In the genomic region with DNA sequence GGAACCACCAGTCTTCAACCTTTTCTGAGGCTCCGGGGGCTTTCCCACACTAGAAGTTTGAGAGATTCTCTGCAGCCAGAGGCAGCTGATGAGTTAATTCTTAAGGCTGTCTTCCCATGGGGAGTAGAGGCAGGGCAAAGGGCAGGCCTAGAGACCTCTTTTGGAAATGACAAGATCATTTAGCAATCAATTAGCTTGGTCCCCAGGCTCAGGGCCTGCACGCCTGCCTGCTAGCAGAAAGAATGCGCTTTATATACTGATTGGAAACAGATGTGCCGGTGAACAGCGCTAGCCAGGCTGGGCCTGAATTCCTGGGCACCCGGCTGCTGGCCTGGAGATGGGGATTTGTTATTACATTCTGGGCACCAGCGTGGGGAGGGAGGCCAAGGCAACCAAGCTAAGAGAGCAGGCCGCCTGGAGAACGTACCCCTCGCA, we compare ENCODE assay signal across 9 mouse cellular contexts.
DNase-seq lines count a peak whose midpoint lies in the region; ATAC-seq lines count a peak whose summit lies in the region.
"Had no signal": no experiment of that assay in that cellular context is flagged by ENCODE, and none has a peak within 500 bp of the region (broad histone marks: within the 10 kb centered on the region; RNA-seq: fewer than 3 reads in every experiment).

No protein-coding gene starts in this region.

- peaks cover 21% of the 10 kb centered on the region for H3K4me1 ChIP-seq in midbrain, embryonic 10.5 days
- peaks cover 4% of the 10 kb centered on the region; the same call in 1 of the 2 replicates for H3K4me1 ChIP-seq in midbrain, embryonic 16.5 days (ENCODE audit: control insufficient read depth, insufficient read depth, low read length)
- peaks cover 36% of the 10 kb centered on the region for H3K4me1 ChIP-seq in kidney, embryonic 15.5 days
- H3K4me1 ChIP-seq in stomach, embryonic 15.5 days: peaks cover 35% of the 10 kb centered on the region

- H3K36me3 ChIP-seq in midbrain, embryonic 10.5 days: no peaks in the 10 kb centered on the region
- no peaks in the 10 kb centered on the region for H3K36me3 ChIP-seq in midbrain, embryonic 16.5 days (ENCODE audit: control insufficient read depth, insufficient read depth, low read length)
- H3K36me3 ChIP-seq in kidney, embryonic 15.5 days: no peaks in the 10 kb centered on the region
- H3K36me3 ChIP-seq in stomach, embryonic 15.5 days: no peaks in the 10 kb centered on the region

- H3K4me2 ChIP-seq in midbrain, embryonic 16.5 days (ENCODE audit: low read length): no peak overlapping the region
- H3K4me2 ChIP-seq in kidney, embryonic 15.5 days: 0 out of 2 replicates have a peak overlapping the region, but pooled peaks have one; percentile 20
- no peak overlapping the region for H3K4me2 ChIP-seq in stomach, embryonic 15.5 days

- H3K27me3 ChIP-seq in midbrain, embryonic 10.5 days (ENCODE audit: low read depth, poor library complexity, severe bottlenecking): peaks cover 5% of the 10 kb centered on the region; the same call in 1 of the 2 replicates
- no peaks in the 10 kb centered on the region for H3K27me3 ChIP-seq in midbrain, embryonic 16.5 days (ENCODE audit: control insufficient read depth, insufficient read depth, low read depth, low read length)
- no peaks in the 10 kb centered on the region for H3K27me3 ChIP-seq in kidney, embryonic 15.5 days
- no peaks in the 10 kb centered on the region for H3K27me3 ChIP-seq in stomach, embryonic 15.5 days (replicated peaks)
- H3K27me3 ChIP-seq: Patski had no signal

- no peak for ATAC-seq in midbrain, embryonic 16.5 days
- ATAC-seq in kidney, embryonic 15.5 days (replicated peaks; ENCODE audit: low FRiP score): peak; percentile 57
- peak; percentile 51; the same call in 1 of the 2 replicates for ATAC-seq in stomach, embryonic 15.5 days (ENCODE audit: insufficient read depth, low FRiP score, low read depth)
- ATAC-seq: Patski had no signal

- no peak overlapping the region for H3K4me3 ChIP-seq in midbrain, embryonic 10.5 days
- no peak overlapping the region for H3K4me3 ChIP-seq in midbrain, embryonic 16.5 days (ENCODE audit: low read depth, low read length)
- H3K4me3 ChIP-seq in kidney, embryonic 15.5 days (replicated peaks): no peak overlapping the region
- H3K4me3 ChIP-seq in stomach, embryonic 15.5 days (replicated peaks): no peak overlapping the region

- DNase-seq in midbrain, embryonic 10.5 days (ENCODE audit: low spot score): peak; percentile 55
- DNase-seq in heart, adult 8-10 months (ENCODE audit: low spot score): peak; percentile 23
- DNase-seq in c-Kit-positive CD71-positive TER-119-positive erythroid progenitor cells, embryonic 14.5 days (ENCODE audit: low spot score): no peak
- no peak for DNase-seq in adrenal gland, adult 8-10 months
- DNase-seq in layer of hippocampus, adult 11-12 months (ENCODE audit: low spot score): no peak

- H3K9me3 ChIP-seq in midbrain, embryonic 10.5 days (replicated peaks): peaks cover 9% of the 10 kb centered on the region
- no peaks in the 10 kb centered on the region for H3K9me3 ChIP-seq in midbrain, embryonic 16.5 days (replicated peaks; ENCODE audit: control insufficient read depth, low read length, poor library complexity, severe bottlenecking)
- H3K9me3 ChIP-seq in kidney, embryonic 15.5 days (replicated peaks): peaks cover 9% of the 10 kb centered on the region; the same call in 1 of the 2 replicates
- no peaks in the 10 kb centered on the region for H3K9me3 ChIP-seq in stomach, embryonic 15.5 days

- H3K9ac ChIP-seq in midbrain, embryonic 16.5 days (ENCODE audit: low read depth, low read length): no peak overlapping the region
- H3K9ac ChIP-seq in kidney, embryonic 15.5 days: no peak overlapping the region
- H3K9ac ChIP-seq in stomach, embryonic 15.5 days: no peak overlapping the region

- peak overlapping the region; percentile 53; the same call in 1 of the 2 replicates for H3K27ac ChIP-seq in midbrain, embryonic 10.5 days (replicated peaks)
- no peak overlapping the region for H3K27ac ChIP-seq in midbrain, embryonic 16.5 days (ENCODE audit: low read length)
- peak overlapping the region; percentile 87 for H3K27ac ChIP-seq in kidney, embryonic 15.5 days
- H3K27ac ChIP-seq in stomach, embryonic 15.5 days: peak overlapping the region; percentile 89

- 63% methylated on average over 10 of the region's 10 CpGs for WGBS in midbrain, embryonic 10.5 days
- WGBS in midbrain, embryonic 16.5 days: 54% methylated on average over 10 of the region's 10 CpGs
- WGBS in kidney, embryonic 15.5 days: 34% methylated on average over 10 of the region's 10 CpGs
- WGBS in stomach, embryonic 15.5 days: 30% methylated on average over 10 of the region's 10 CpGs

Comparison
In these comparisons a context has a peak if more than half of its experiments do, and no peak if none do; other contexts are left out.
1. DNase-seq: peak in midbrain, embryonic 10.5 days (single experiment) and heart, adult 8-10 months (single experiment); none in c-Kit-positive CD71-positive TER-119-positive erythroid progenitor cells, embryonic 14.5 days (single experiment), adrenal gland, adult 8-10 months (single experiment) and layer of hippocampus, adult 11-12 months (single experiment).